ENCODE assay signal across 8 mouse cellular contexts in genomic region chr4:155215773-155216630, GRCm38 (mm10). TPM values are rescaled to one million over a fixed set of nuclear protein-coding genes. Genes with fewer than 3 reads are reported as not detected.
A peak's percentile ranks its signal among the peaks of the same experiment; 100 is the strongest.
DNase-seq lines count a peak whose midpoint lies in the region; ATAC-seq lines count a peak whose summit lies in the region.

No protein-coding gene starts in this region.

- no peak for ATAC-seq in erythroid progenitor cell, adult 5-6 weeks (replicated peaks; ENCODE audit: low FRiP score, poor library complexity, severe bottlenecking)

- DNase-seq in layer of hippocampus, adult 18-20 months (ENCODE audit: low spot score in 2 of 2) = peak; percentile 46 to 74
- no peak for DNase-seq in layer of hippocampus, adult 9-10 months (ENCODE audit: low spot score)
- DNase-seq in NIH3T3 (ENCODE audit: low read depth) = peak; percentile 42
- peak; percentile 98 for DNase-seq in heart, adult 11 months
- peak; percentile 50 for DNase-seq in kidney, adult 18-20 months
- peak; percentile 57 to 74 for DNase-seq in lung, postnatal 4 days
- DNase-seq in layer of hippocampus, adult 11-12 months (ENCODE audit: low spot score) = no peak

RNA-seq across cellular contexts. Expression of gene Ski, which starts 6.4 kb away (rescaled TPM):
- 100 to 1,000 TPM; 136 to 138 TPM for total RNA-seq in layer of hippocampus, adult 18-20 months (2021)
- 5.0 and 9.7 TPM in 2 replicates for total RNA-seq in erythroid progenitor cell, adult 5-6 weeks (2015; ENCODE audit: low replicate concordance)
- total RNA-seq in erythroid progenitor cell, adult 5-6 weeks (2017; ENCODE audit: low replicate concordance) = 1.7 and 2.7 TPM in 2 replicates

RNA-seq across cellular contexts. Expression of gene Faap20, which starts 33.6 kb away (rescaled TPM):
- 10 to 100 TPM; 27.5 to 31.8 TPM for total RNA-seq in layer of hippocampus, adult 18-20 months (2021)
- total RNA-seq in erythroid progenitor cell, adult 5-6 weeks (2015; ENCODE audit: low replicate concordance) = 4.0 and 6.7 TPM in 2 replicates
- total RNA-seq in erythroid progenitor cell, adult 5-6 weeks (2017; ENCODE audit: low replicate concordance) = 2.1 and 2.2 TPM in 2 replicates

Comparison
In these comparisons a context has a peak if more than half of its experiments do, and no peak if none do; other contexts are left out.
1. DNase-seq: peak in layer of hippocampus, adult 18-20 months (2 of 2), NIH3T3 (single experiment), heart, adult 11 months (single experiment), kidney, adult 18-20 months (single experiment) and lung, postnatal 4 days (2 of 2); none in layer of hippocampus, adult 9-10 months (single experiment) and layer of hippocampus, adult 11-12 months (single experiment).
2. RNA of gene Ski, which starts 6.4 kb away (total RNA-seq): 136 to 138 TPM in layer of hippocampus, adult 18-20 months; 1.7 to 9.7 TPM in erythroid progenitor cell, adult 5-6 weeks; every median in the first group is over 10 times any median in the second.